Mouse (Mus musculus) heart, postnatal 14 days (tissue): ENCODE measurements around the gene Ccl22. TPM values are rescaled to one million over a fixed set of nuclear protein-coding genes. Genes with fewer than 3 reads are reported as not detected.
A peak's percentile ranks its signal among the peaks of the same experiment; 100 is the strongest.

Experiments
- DNase-seq, 2 experiments: peaks; one replicate each; pipeline ENCODE4 v3.0.0; 2021 to 2022
- intact Hi-C: fragments of 180-260 bp; cut with DNase I; formaldehyde crosslinking; loops from one replicate; pipeline ENCODE4 v1.15.1; 2025
- long read RNA-seq, 2 experiments: library from polyadenylated mRNA; stranded (forward); transcript quantifications; one replicate each; pipeline ENCODE4 v2.0.0; 2021
- total RNA-seq, 2 experiments: library from RNA; stranded (reverse); gene quantifications; 2 replicates each; pipeline ENCODE4 v1.2.3; 2021

The Ccl22 gene
- under 1 TPM in 1 of 2 experiments, not detected in 1; 0.90 TPM for total RNA-seq
- long read RNA-seq, experiment 1, partial matches to known transcripts, result 0 of 1 reads
- long read RNA-seq, experiment 1, other reads (novel, unspliced or antisense), result 0 of 1 reads
- long read RNA-seq, experiment 2, result 0 reads

GRCm38 (mm10) chr8:94745476-94746184 is at the start of gene Ccl22:
Gene Ccl22, plus strand, starts transcription at chr8:94745590.
- intact Hi-C loops, result no loop called here
- no peak for DNase-seq

- peak; percentile 31 to 49 for DNase-seq
- intact Hi-C loops, result no loop called here
Observed at GRCm38 (mm10) chr8:94695994-94696384, 49.4 kb upstream of the Ccl22 start, which contains the start of gene Pllp. Gene Pllp, minus strand, starts transcription at chr8:94696278.

- intact Hi-C loops, result no loop called here
- no peak for DNase-seq
Observed at GRCm38 (mm10) chr8:94696566-94696965, 48.8 kb upstream of the Ccl22 start.

GRCm38 (mm10) chr8:94697956-94698355 is 47.4 kb upstream of the Ccl22 start:
- DNase-seq, result no peak
- intact Hi-C loops, result no loop called here

GRCm38 (mm10) chr8:94699366-94699765 is 46.0 kb upstream of the Ccl22 start:
- DNase-seq, result no peak
- intact Hi-C loops, result no loop called here

GRCm38 (mm10) chr8:94700421-94700935 is 44.9 kb upstream of the Ccl22 start:
- no peak for DNase-seq
- intact Hi-C loops, result no loop called here

GRCm38 (mm10) chr8:94702156-94702555 is 43.2 kb upstream of the Ccl22 start:
- intact Hi-C loops, result loop anchor here (2.0 kb wide), 3 partner anchors 35 to 171 kb away; partner anchors contain the start of gene Arl2bp
- no peak for DNase-seq

GRCm38 (mm10) chr8:94702844-94703813 is 42.3 kb upstream of the Ccl22 start:
- intact Hi-C loops, result loop anchor here (1.0 to 2.0 kb wide), 4 partner anchors 36 to 211 kb away; partner anchors contain the start of gene Arl2bp

GRCm38 (mm10) chr8:94703972-94704668 is 41.3 kb upstream of the Ccl22 start:
- peak; percentile 96 to 99 for DNase-seq
- intact Hi-C loops, result loop anchor here (1.0 to 2.0 kb wide), 6 partner anchors 37 to 212 kb away; partner anchors contain the start of gene Arl2bp

More at GRCm38 (mm10) chr8:94702844-94703813, 42.3 kb upstream of the Ccl22 start:
- DNase-seq, result peak; percentile 80

- no peak for DNase-seq
- intact Hi-C loops, result loop anchor here (1.0 to 2.0 kb wide), 2 partner anchors 108 to 204 kb away; no protein-coding TSS in a partner anchor
Observed at GRCm38 (mm10) chr8:94704669-94704984, 40.8 kb upstream of the Ccl22 start.

- intact Hi-C loops, result loop anchor here (2.0 kb wide), 1 partner anchor 203 kb away; no protein-coding TSS in a partner anchor
- DNase-seq, result no peak
Observed at GRCm38 (mm10) chr8:94705581-94706245, 39.7 kb upstream of the Ccl22 start.

GRCm38 (mm10) chr8:94706732-94707395 is 38.5 kb upstream of the Ccl22 start:
- DNase-seq, result peak in 1 of 2 experiments; percentile 14
- intact Hi-C loops, result no loop called here

GRCm38 (mm10) chr8:94710336-94710735 is 35.1 kb upstream of the Ccl22 start:
- intact Hi-C loops, result no loop called here
- no peak for DNase-seq

- intact Hi-C loops, result no loop called here
- peak; percentile 58 to 70 for DNase-seq
Observed at GRCm38 (mm10) chr8:94711160-94711718, 34.2 kb upstream of the Ccl22 start.

GRCm38 (mm10) chr8:94714556-94714955 is 30.8 kb upstream of the Ccl22 start:
- DNase-seq, result no peak
- intact Hi-C loops, result no loop called here

- intact Hi-C loops, result no loop called here
- DNase-seq, result no peak
Observed at GRCm38 (mm10) chr8:94715871-94716270, 29.5 kb upstream of the Ccl22 start.

- no peak for DNase-seq
- intact Hi-C loops, result no loop called here
Observed at GRCm38 (mm10) chr8:94716841-94717240, 28.5 kb upstream of the Ccl22 start.

GRCm38 (mm10) chr8:94725998-94726397 is 19.4 kb upstream of the Ccl22 start:
- DNase-seq, result no peak
- intact Hi-C loops, result no loop called here
